Mouse (Mus musculus): ENCODE measurements at regions not wholly inside any gene's neighbourhood (a gene's known extent, or its start where the extent isn't known, plus 50 kb on each side); places are given as distances from the start of the nearest gene placed in this dataset.
"Not testable (repeated sequence)": the region's sequence is repeated elsewhere in the genome, so short reads cannot be mapped to it uniquely, and the experiment has no call there.

DNA sequence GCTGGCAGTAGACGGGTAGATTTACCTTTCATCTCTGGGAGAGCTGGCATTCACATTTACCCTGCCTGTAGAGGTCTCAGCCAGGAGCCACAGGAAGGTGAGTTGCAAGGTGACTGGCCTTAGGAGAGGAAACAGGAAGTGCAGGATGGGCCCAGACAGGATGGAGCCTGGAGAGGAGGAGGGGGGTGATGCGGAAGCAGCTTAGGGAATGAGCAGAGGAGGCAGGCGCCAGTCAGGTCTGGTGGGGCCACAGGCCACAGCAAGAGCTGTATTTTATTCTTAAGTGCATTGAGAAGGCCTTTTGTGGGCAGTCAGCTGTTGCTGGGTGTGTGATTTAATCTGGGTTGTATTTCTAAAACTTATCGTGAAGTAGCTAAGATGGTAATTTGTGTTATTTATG is 108.2 kb upstream of the Nxpe4 start:
- no peak for DNase-seq (ENCODE audit: low spot score)

- DNase-seq (ENCODE audit: low spot score), result no peak
These were observed 106.6 kb upstream of the Nxpe4 start for GRCm38 (mm10) chr9:48055246-48055645.

- DNase-seq (ENCODE audit: low spot score), result no peak
These were observed 103.2 kb upstream of the Nxpe4 start for GRCm38 (mm10) chr9:48058599-48058998.

DNA sequence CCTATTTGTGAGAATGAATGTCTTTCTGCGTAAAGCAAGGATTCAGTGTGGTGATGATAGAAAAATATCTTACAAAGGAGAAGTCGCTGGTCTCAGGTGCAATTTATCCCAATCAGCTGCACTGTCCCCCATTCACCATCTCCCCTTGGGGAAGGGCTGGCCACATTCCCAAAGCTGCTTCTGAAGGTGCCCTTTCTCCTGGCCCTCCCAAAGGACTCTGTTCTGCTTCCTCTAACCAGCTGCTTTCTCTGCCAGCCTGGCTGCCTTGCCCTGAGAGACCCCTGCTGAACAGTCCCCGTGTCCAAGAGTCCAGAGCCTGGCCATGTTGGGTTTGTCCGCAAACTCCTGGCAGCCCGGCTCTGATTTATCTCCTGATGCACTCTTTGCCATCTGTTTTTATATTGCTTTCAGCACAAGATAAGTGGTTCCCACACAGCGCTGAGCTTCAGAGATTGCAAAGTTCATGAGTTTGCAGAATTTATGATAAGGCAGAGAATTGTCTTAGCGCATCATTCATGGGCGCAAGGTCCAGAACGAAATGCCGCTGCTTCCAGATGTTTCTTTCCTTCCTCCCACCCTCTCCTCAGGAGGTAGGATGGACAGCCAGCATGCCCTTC is 102.2 kb upstream of the Nxpe4 start:
- DNase-seq (ENCODE audit: low spot score), result no peak

GRCm38 (mm10) chr9:48060996-48061395 is 100.8 kb upstream of the Nxpe4 start:
- no peak for DNase-seq (ENCODE audit: low spot score)

- no peak for DNase-seq (ENCODE audit: low spot score)
These were observed 95.0 kb upstream of the Nxpe4 start for GRCm38 (mm10) chr9:48066730-48067345.

DNA sequence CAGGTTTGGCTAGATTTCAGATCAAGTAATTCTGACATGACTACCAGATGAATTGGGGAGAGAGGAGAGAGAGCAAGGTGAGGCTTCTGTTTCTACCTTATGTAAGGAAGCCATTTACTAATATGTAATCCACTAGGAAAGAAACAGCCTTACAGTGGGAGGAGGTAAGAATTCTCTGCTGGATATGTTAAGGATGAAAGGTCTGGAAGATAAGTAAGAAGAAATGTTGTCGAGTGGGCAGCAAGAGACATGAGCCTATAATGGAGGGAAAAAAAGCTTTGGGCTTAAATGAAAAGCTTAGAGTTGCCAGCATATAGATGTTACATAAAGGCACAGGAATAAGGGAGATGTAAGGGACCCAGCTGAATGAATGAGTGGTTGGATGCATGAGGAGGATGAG is 89.2 kb upstream of the Nxpe4 start:
- DNase-seq (ENCODE audit: low spot score), result no peak

DNA sequence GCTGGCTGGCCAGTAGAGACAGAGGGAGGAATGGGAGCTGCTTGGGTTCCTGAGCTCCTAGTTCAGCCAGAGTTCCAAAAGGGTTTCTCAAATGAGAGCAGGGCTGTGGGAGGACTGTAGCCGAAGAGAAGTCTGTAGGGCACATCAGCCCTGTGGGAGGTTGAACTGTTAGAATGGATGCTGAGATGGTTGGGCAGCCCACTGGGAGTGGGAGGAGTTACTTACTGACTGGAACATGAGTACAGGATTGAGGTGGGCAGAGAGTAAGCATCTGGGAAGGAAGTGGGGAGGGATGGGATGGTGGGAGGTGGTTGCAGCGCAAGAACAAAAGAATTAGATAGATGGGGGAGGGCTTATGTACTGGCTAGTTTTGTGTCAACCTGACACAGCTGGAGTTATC is 88.7 kb upstream of the Nxpe4 start:
- DNase-seq (ENCODE audit: low spot score), result no peak

- DNase-seq (ENCODE audit: low spot score), result no peak
These were observed 86.1 kb upstream of the Nxpe4 start for GRCm38 (mm10) chr9:48075661-48076240.

- DNase-seq (ENCODE audit: low spot score), result no peak
These were observed 79.4 kb upstream of the Nxpe4 start for GRCm38 (mm10) chr9:48082461-48082860.

DNA sequence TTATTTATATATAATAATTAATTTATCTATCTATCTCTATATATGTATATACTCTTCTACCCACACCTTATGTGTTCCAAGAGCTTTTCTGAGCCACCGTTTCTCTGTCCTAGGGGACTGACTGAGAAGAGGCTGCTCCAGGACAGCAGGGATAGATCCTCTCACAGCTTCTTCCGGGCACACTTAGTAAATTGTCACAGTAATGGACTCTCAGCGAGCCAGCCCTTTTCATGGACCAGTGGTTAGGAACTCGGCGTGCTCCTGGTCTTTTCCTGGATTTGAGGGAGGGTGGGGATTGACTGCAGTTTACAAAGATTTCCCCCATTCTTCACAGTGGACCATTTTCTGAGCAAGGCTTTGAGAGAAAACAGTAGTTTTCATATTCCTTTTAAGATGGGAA is 77.6 kb upstream of the Nxpe4 start:
- not testable (repeated sequence) for DNase-seq (ENCODE audit: low spot score)

GRCm38 (mm10) chr9:48089661-48090060 is 72.2 kb upstream of the Nxpe4 start:
- DNase-seq (ENCODE audit: low spot score), result no peak

- DNase-seq (ENCODE audit: low spot score), result no peak
These were observed 67.1 kb upstream of the Nxpe4 start for GRCm38 (mm10) chr9:48094756-48095155.

- DNase-seq (ENCODE audit: low spot score), result no peak
These were observed 62.0 kb upstream of the Nxpe4 start for GRCm38 (mm10) chr9:48099846-48100245.

DNA sequence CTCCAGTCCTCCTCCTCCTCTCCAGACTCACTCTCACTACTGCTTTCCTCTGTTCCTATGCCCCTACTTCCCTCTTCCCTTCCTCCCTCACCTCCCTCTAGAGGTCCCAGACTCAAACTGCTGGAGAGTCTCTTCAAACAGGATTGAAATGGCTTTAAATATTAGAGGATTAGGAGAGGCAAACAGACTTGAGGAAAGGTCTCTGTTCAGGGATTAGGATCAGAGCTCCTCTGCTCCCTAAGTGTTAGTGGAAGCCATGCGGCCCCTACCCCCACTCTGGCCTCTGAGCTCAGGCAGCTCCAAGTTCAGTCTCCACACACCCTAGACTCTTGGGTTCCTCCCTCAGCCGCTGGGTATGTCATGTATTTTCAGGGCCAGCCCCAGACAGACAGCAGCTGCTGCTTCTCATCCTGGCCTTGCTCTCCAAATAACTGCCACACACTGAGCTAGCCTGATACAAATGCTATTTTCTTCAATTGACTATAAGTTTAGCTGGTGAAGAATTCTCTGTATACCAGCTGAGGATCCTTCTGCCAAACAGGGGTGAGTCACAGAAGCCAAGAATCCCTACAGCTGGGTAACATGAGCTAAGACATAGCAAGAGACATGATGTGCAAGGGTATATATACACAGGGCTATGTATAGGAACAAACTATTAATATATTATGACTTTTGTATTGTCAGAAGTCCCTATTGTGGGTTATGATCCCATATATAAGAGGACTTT is 55.2 kb upstream of the Nxpe4 start:
- no peak for DNase-seq (ENCODE audit: low spot score)

GRCm38 (mm10) chr9:48108994-48109619 is 52.7 kb upstream of the Nxpe4 start:
- no peak for DNase-seq (ENCODE audit: low spot score)

GRCm38 (mm10) chr9:48111316-48111890 is 50.4 kb upstream of the Nxpe4 start:
- peak; percentile 37 for DNase-seq (ENCODE audit: low spot score)
